Mouse (Mus musculus) CH12.LX (cell line): ENCODE data around the gene Slc12a4. TPM values are rescaled to one million over a fixed set of nuclear protein-coding genes. Genes with fewer than 3 reads are reported as not detected.
"Not testable (repeated sequence)": the region's sequence is repeated elsewhere in the genome, so short reads cannot be mapped to it uniquely, and the experiment has no call there.

Source experiments
- DNase-seq: peaks from one replicate; pipeline ENCODE4 v3.0.0-alpha.2; 2013; ENCODE audit errors: extremely low read depth
- H3K27ac ChIP-seq: 2 replicates; pipeline ENCODE4 v1.5.1; 2012; ENCODE audit warnings: low read depth, mild to moderate bottlenecking, control low read depth, moderate library complexity; ENCODE audit not compliant: insufficient read depth
- H3K27me3 ChIP-seq: replicated peaks from 2 replicates; pipeline ENCODE3; 2012; ENCODE audit warnings: inconsistent platforms
- H3K36me3 ChIP-seq, 2 experiments: replicated peaks in 1 of 2; 2 replicates each; pipeline versions ENCODE3 to v1.6.1; 2012; ENCODE audit warnings: inconsistent platforms in 1 of 2, low read length in 1 of 2, mild to moderate bottlenecking in 1 of 2, mixed read lengths in 1 of 2, moderate library complexity in 1 of 2; ENCODE audit not compliant: control insufficient read depth in 1 of 2, insufficient read depth in 1 of 2
- H3K4me1 ChIP-seq, 2 experiments: 2 replicates each; pipeline ENCODE4 v1.6.1; 2012; ENCODE audit warnings: inconsistent platforms in 1 of 2, moderate library complexity in 1 of 2; ENCODE audit not compliant: insufficient read depth in 2 of 2, control insufficient read depth in 1 of 2
- H3K4me2 ChIP-seq: 2 replicates; pipeline ENCODE4 v1.6.1; 2012; ENCODE audit warnings: low read depth, mild to moderate bottlenecking, control low read depth; ENCODE audit not compliant: poor library complexity, insufficient read depth, severe bottlenecking
- H3K4me3 ChIP-seq, 3 experiments: fragments of 150-350 bp in 1 of 3; sonication (generic) in 1 of 3; replicated peaks in 1 of 3; 2 replicates each; pipeline versions ENCODE3 to v1.5.1; 2011 to 2012; ENCODE audit warnings: low read depth in 2 of 3, low read length in 2 of 3, mild to moderate bottlenecking in 2 of 3, moderate library complexity in 2 of 3, control low read depth in 1 of 3, improper control_type of control experiment in 1 of 3, inconsistent platforms in 1 of 3, mixed read lengths in 1 of 3; ENCODE audit not compliant: poor library complexity in 1 of 3
- H3K79me2 ChIP-seq: replicated peaks from 2 replicates; pipeline ENCODE4 v1.6.1; 2012; ENCODE audit warnings: mild to moderate bottlenecking, moderate library complexity; ENCODE audit not compliant: control insufficient read depth, poor library complexity, insufficient read depth, severe bottlenecking; ENCODE audit errors: extremely low read depth
- H3K9ac ChIP-seq: 2 replicates; pipeline ENCODE4 v1.6.1; 2012; ENCODE audit warnings: low read depth, mild to moderate bottlenecking, control low read depth, moderate library complexity; ENCODE audit not compliant: insufficient read depth
- H3K9me3 ChIP-seq: replicated peaks from 2 replicates; pipeline ENCODE3; 2012; ENCODE audit warnings: low read length, inconsistent platforms, mixed read lengths
- CHD1 ChIP-seq: IDR thresholded peaks from 2 replicates; pipeline ENCODE4 v1.6.1; 2012; ENCODE audit warnings: low read depth, low read length, improper control_type of control experiment, inconsistent platforms
- CHD2 ChIP-seq: IDR thresholded peaks from 2 replicates; pipeline ENCODE4 v1.6.1; 2011; ENCODE audit warnings: low read length, improper control_type of control experiment
- CTCF ChIP-seq, 2 experiments: IDR thresholded peaks in 1 of 2; conservative IDR thresholded peaks in 1 of 2; 2 replicates each; pipeline ENCODE4 v1.5.1; 2011 to 2012; ENCODE audit warnings: low read depth in 2 of 2, low read length in 2 of 2, improper control_type of control experiment in 1 of 2, inconsistent platforms in 1 of 2, mild to moderate bottlenecking in 1 of 2, moderate library complexity in 1 of 2
- E2F4 ChIP-seq: IDR thresholded peaks from 2 replicates; pipeline ENCODE4 v1.6.1; 2011; ENCODE audit warnings: low read depth, low read length, improper control_type of control experiment; ENCODE audit not compliant: insufficient replicate concordance
- ELF1 ChIP-seq: IDR thresholded peaks from 2 replicates; pipeline ENCODE4 v1.6.1; 2014; ENCODE audit warnings: low read depth, mild to moderate bottlenecking, inconsistent platforms, low read length, improper control_type of control experiment
- KAT2A ChIP-seq: IDR thresholded peaks from 2 replicates; pipeline ENCODE4 v1.6.1; 2012; ENCODE audit warnings: low read length, improper control_type of control experiment, inconsistent platforms; ENCODE audit not compliant: insufficient replicate concordance
- MAZ ChIP-seq: IDR thresholded peaks from 2 replicates; pipeline ENCODE4 v1.6.1; 2012; ENCODE audit warnings: low read depth, mild to moderate bottlenecking, inconsistent platforms, low read length, improper control_type of control experiment, moderate library complexity
- MXI1 ChIP-seq: IDR thresholded peaks from 2 replicates; pipeline ENCODE4 v1.6.1; 2011; ENCODE audit warnings: mild to moderate bottlenecking, low read depth, low read length, improper control_type of control experiment
- NRF1 ChIP-seq: IDR thresholded peaks from 2 replicates; pipeline ENCODE4 v1.6.1; 2014; ENCODE audit warnings: low read depth, mild to moderate bottlenecking, inconsistent platforms, low read length, improper control_type of control experiment, moderate library complexity
- PAX5 ChIP-seq: IDR thresholded peaks from 2 replicates; pipeline ENCODE4 v1.6.1; 2012; ENCODE audit warnings: low read length, inconsistent platforms, mixed read lengths
- POLR2A ChIP-seq: IDR thresholded peaks from 2 replicates; pipeline ENCODE4 v1.6.1; 2011; ENCODE audit warnings: low read depth, mild to moderate bottlenecking, improper control_type of control experiment, low read length
- TCF12 ChIP-seq: IDR thresholded peaks from 2 replicates; pipeline ENCODE4 v1.6.1; 2014; ENCODE audit warnings: low read depth, mild to moderate bottlenecking, inconsistent platforms, low read length, improper control_type of control experiment
- ZMIZ1 ChIP-seq: IDR thresholded peaks from 2 replicates; pipeline ENCODE4 v1.6.1; 2012; ENCODE audit warnings: low read depth, mild to moderate bottlenecking, inconsistent platforms, low read length, improper control_type of control experiment
- ZNF384 ChIP-seq: IDR thresholded peaks from 2 replicates; pipeline ENCODE4 v1.6.1; 2012; ENCODE audit warnings: low read depth, low read length, improper control_type of control experiment, inconsistent platforms
- dilution Hi-C: fragments of 300-500 bp; cut with MboI; formaldehyde crosslinking; loops from 2 replicates; pipeline ENCODE4 v1.14.3; 2020; ENCODE audit warnings: low sequenced_read_pairs; ENCODE audit not compliant: extremely low pct_unique_long_range_greater_than_20kb, extremely low pct_ligation_motif_present
- in situ Hi-C: fragments of 300-500 bp; cut with MboI; formaldehyde crosslinking; loops from 3 replicates; pipeline ENCODE4 v1.14.3; 2019; ENCODE audit warnings: low sequenced_read_pairs, low pct_ligation_motif_present, low pct_unique_long_range_greater_than_20kb, mixed read lengths
- polyA plus RNA-seq: library from polyadenylated mRNA; unstranded; fragments of >175 nt; gene quantifications from 2 replicates; pipeline ENCODE4 v1.2.1, GENCODE M21; 2012; ENCODE audit warnings: low read depth; ENCODE audit not compliant: insufficient read length
- total RNA-seq, 2 experiments: library from RNA; depleted of rRNA; stranded (reverse); fragments of 300-350 nt in 1 of 2; fragments of >200 nt in 1 of 2; gene quantifications; 2 replicates each; pipeline ENCODE4 v1.2.3; 2012 to 2014

Slc12a4 gene
- total RNA-seq (2012; rRNA removed), result 9.4 and 9.7 TPM in 2 replicates
- 2.8 and 4.2 TPM in 2 replicates for total RNA-seq (2014; rRNA removed)
- polyA plus RNA-seq, result 7.2 and 8.1 TPM in 2 replicates

- in situ Hi-C loops, result no loop called here
- Histone ChIP-seq H3K4me2 (peak within 1 kb of the TSS; percentile 42), H3K4me3 (peak within 1 kb of the TSS; percentile 69 to 88 (median 81)), H3K9me3 (no peaks in the 10 kb centered on the region), H3K36me3 (no peaks in the 10 kb centered on the region), H3K27ac (no peak within 1 kb of the TSS), H3K9ac (peak within 1 kb of the TSS; percentile 62), H3K4me1 (peaks cover 6 to 14% of the 10 kb centered on the region in 2 experiments), H3K79me2 (no peaks in the 10 kb centered on the region), H3K27me3 (peaks cover 19% of the 10 kb centered on the region)
- dilution Hi-C loops, result no loop called here
- TF ChIP-seq PAX5, result no peak
- TF ChIP-seq KAT2A, result no peak
- no peak for TF ChIP-seq CHD2
- TF ChIP-seq TCF12, result 0 out of 2 replicates have a peak, but pooled peaks have one; percentile 12
- TF ChIP-seq E2F4, result no peak
- peak; percentile 70 for TF ChIP-seq POLR2A
- TF ChIP-seq MAZ, result peak; percentile 76; the same call in 1 of the 2 replicates
- TF ChIP-seq MXI1, result 0 out of 2 replicates have a peak, but pooled peaks have one; percentile 3
- no peak for TF ChIP-seq ZMIZ1
- TF ChIP-seq ELF1, result peak; percentile 65
- no peak for TF ChIP-seq NRF1
- DNase-seq, result peak; percentile 44
Observed at GRCm38 (mm10) chr8:105965905-105966341, at the start of gene Slc12a4. Slc12a4 (minus strand) TSS chr8:105966097.

DNA sequence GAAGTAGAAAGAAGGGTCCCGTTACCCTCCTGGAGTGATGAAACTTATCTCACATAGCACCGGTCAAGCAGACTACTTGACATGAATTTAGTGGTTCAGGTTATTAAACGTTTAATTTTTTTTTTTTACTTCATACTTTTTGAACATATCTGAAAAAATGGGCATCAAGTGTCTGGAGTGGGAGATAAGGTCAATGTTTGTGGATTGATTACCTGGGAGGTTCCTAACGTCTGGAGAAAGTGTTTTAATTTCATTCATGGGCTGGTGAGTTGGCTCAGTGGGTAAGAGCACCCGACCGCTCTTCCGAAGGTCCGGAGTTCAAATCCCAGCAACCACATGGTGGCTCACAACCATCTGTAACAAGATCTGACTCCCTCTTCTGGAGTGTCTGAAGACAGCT is 46.3 kb upstream of the Slc12a4 start:
- H3K79me2 ChIP-seq, dilution Hi-C loops, in situ Hi-C loops, H3K9me3 ChIP-seq, DNase-seq, H3K27ac ChIP-seq, H3K27me3 ChIP-seq: not testable (repeated sequence)
- peak in 1 of 2 experiments; percentile 10; a peak in 1 of 4 replicates for TF ChIP-seq CTCF (conservative IDR thresholded peaks at IDR 0.05 in 1 of 2, IDR thresholded peaks at IDR 0.05 in 1 of 2; ENCODE audit: low read depth in 2 of 2, low read length in 2 of 2)
- Histone ChIP-seq H3K4me3 (peak overlapping the region; percentile 82 to 98 (median 84)), H3K4me1 (peaks cover 10 to 27% of the 10 kb centered on the region in 2 experiments), H3K9ac (peak overlapping the region; percentile 62), H3K36me3 (peaks cover 9 to 40% of the 10 kb centered on the region in 2 experiments), H3K4me2 (peak overlapping the region; percentile 77)

DNA sequence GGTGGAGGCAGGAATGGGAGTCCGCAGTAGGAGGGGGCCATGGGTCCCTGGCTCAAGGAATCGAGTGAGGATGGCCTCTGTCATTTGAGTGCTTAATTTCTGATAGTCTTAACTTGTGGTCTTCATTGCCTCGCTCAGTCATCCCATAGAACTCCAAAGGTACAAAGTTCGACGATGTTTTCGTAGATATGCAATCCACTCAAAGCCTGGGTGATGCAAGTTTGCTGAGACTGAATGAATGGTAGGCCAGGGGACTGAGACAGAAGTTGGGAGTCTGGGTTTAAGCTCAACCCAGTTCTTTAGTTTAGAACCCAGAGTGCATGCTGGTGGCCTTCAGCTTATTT is 45.7 kb upstream of the Slc12a4 start, which contains the start of gene Ddx28:
Ddx28 (minus strand) TSS at position 240 of the 344 bp plus-strand sequence.
- no peaks in the 10 kb centered on the region for H3K27me3 ChIP-seq
- DNase-seq, result no peak
- H3K4me3 ChIP-seq, result peak within 1 kb of the TSS; percentile 82 to 98 (median 84)
- TF ChIP-seq CHD1 (0 out of 2 replicates have a peak, but pooled peaks have one; percentile 11), ZNF384 (no peak)
- in situ Hi-C loops (no loop called here), dilution Hi-C loops (no loop called here)
- H3K36me3 ChIP-seq, result peaks cover 9 to 36% of the 10 kb centered on the region in 2 experiments
- peak within 1 kb of the TSS; percentile 23 for H3K27ac ChIP-seq
- peaks cover 10 to 32% of the 10 kb centered on the region in 2 experiments for H3K4me1 ChIP-seq
- peaks cover 9% of the 10 kb centered on the region for H3K79me2 ChIP-seq
- H3K9me3 ChIP-seq, result no peaks in the 10 kb centered on the region
- peak within 1 kb of the TSS; percentile 77 for H3K4me2 ChIP-seq
- H3K9ac ChIP-seq, result peak within 1 kb of the TSS; percentile 62
